Mouse (Mus musculus): ENCODE data around the gene Usp32.
"Not testable (repeated sequence)": the region's sequence is repeated elsewhere in the genome, so short reads cannot be mapped to it uniquely, and the experiment has no call there.

The Usp32 gene

GRCm38 (mm10) chr11:85139581-85140540 is at the start of gene Usp32:
Gene Usp32 (minus strand): TSS chr11:85140161.
- DNase-seq = peak; percentile 98

- no peak for DNase-seq
Observed at GRCm38 (mm10) chr11:85189110-85189509, 49.1 kb upstream of the Usp32 start.

- DNase-seq = no peak
Observed at GRCm38 (mm10) chr11:85184839-85185238, 44.9 kb upstream of the Usp32 start.

- DNase-seq = peak; percentile 27
Observed at GRCm38 (mm10) chr11:85184082-85184481, 44.1 kb upstream of the Usp32 start.

- DNase-seq = no peak
Observed at GRCm38 (mm10) chr11:85183284-85183779, 43.4 kb upstream of the Usp32 start.

- DNase-seq = peak; percentile 68
Observed at GRCm38 (mm10) chr11:85182617-85183283, 42.8 kb upstream of the Usp32 start.

GRCm38 (mm10) chr11:85178413-85178812 is 38.5 kb upstream of the Usp32 start:
- DNase-seq = no peak

- DNase-seq = no peak
Observed at GRCm38 (mm10) chr11:85177761-85178160, 37.8 kb upstream of the Usp32 start.

- DNase-seq = no peak
Observed at GRCm38 (mm10) chr11:85175941-85176340, 36.0 kb upstream of the Usp32 start.

GRCm38 (mm10) chr11:85170833-85171232 is 30.9 kb upstream of the Usp32 start:
- DNase-seq = no peak

GRCm38 (mm10) chr11:85170058-85170740 is 30.2 kb upstream of the Usp32 start, which contains the start of gene 1700125H20Rik:
Gene 1700125H20Rik (plus strand): TSS chr11:85170404.
- peak; percentile 82 for DNase-seq

- no peak for DNase-seq
Observed at GRCm38 (mm10) chr11:85167503-85167902, 27.5 kb upstream of the Usp32 start.

GRCm38 (mm10) chr11:85164371-85164770 is 24.4 kb upstream of the Usp32 start:
- DNase-seq = no peak

- not testable (repeated sequence) for DNase-seq
Observed at GRCm38 (mm10) chr11:85163014-85163413, 23.1 kb upstream of the Usp32 start.

- no peak for DNase-seq
Observed at GRCm38 (mm10) chr11:85157301-85157700, 17.3 kb upstream of the Usp32 start.

- no peak for DNase-seq
Observed at GRCm38 (mm10) chr11:85152256-85152930, 12.4 kb upstream of the Usp32 start.

- peak; percentile 35 for DNase-seq
Observed at GRCm38 (mm10) chr11:85138776-85139474, 1.0 kb downstream of the Usp32 start.

- DNase-seq = no peak
Observed at GRCm38 (mm10) chr11:85131542-85131941, 8.4 kb downstream of the Usp32 start.

GRCm38 (mm10) chr11:85128883-85129282 is 11.1 kb downstream of the Usp32 start:
- no peak for DNase-seq

- DNase-seq = no peak
Observed at GRCm38 (mm10) chr11:85126257-85127102, 13.5 kb downstream of the Usp32 start.
